Mouse (Mus musculus) forebrain, embryonic 16.5 days (tissue): Measurements from ENCODE around the gene Ly6g5b. TPM values are rescaled to one million over a fixed set of nuclear protein-coding genes. Genes with fewer than 3 reads are reported as not detected.

Experiments
- ATAC-seq: fragments of 200-750 bp; cut with Nextera tagmentation; 2 replicates; pipeline ENCODE4 v1.8.0; 2017; ENCODE audit warnings: mild to moderate bottlenecking, moderate library complexity
- H3K27ac ChIP-seq: fragments of 300-500 bp; sonication (generic); 2 replicates; pipeline ENCODE4 v1.5.1; 2014; ENCODE audit warnings: low read length, control low read depth
- H3K27me3 ChIP-seq: fragments of 300-500 bp; sonication (generic); replicated peaks from 2 replicates; pipeline ENCODE4 v1.6.1; 2014; ENCODE audit warnings: low read length; ENCODE audit not compliant: control insufficient read depth, insufficient read depth
- H3K36me3 ChIP-seq: fragments of 300-500 bp; sonication (generic); 2 replicates; pipeline ENCODE4 v1.6.1; 2014; ENCODE audit not compliant: control insufficient read depth, insufficient read depth
- H3K4me1 ChIP-seq: fragments of 300-500 bp; sonication (generic); replicated peaks from 2 replicates; pipeline ENCODE4 v1.6.1; 2014; ENCODE audit warnings: low read length; ENCODE audit not compliant: control insufficient read depth, insufficient read depth
- H3K4me2 ChIP-seq: fragments of 300-500 bp; sonication (generic); 2 replicates; pipeline ENCODE4 v1.6.1; 2014; ENCODE audit warnings: mild to moderate bottlenecking, low read length, control low read depth
- H3K4me3 ChIP-seq: fragments of 300-500 bp; sonication (generic); replicated peaks from 2 replicates; pipeline ENCODE4 v1.5.1; 2014; ENCODE audit warnings: mild to moderate bottlenecking, low read length, control low read depth
- H3K9ac ChIP-seq: fragments of 300-500 bp; sonication (generic); replicated peaks from 2 replicates; pipeline ENCODE4 v1.6.1; 2014; ENCODE audit warnings: low read depth, low read length, control low read depth
- H3K9me3 ChIP-seq: fragments of 300-500 bp; sonication (generic); 2 replicates; pipeline ENCODE4 v1.6.1; 2016; ENCODE audit warnings: low read length; ENCODE audit not compliant: control insufficient read depth
- WGBS: fragments of 180-500 bp; shearing (Covaris S2); extraction: QIAGEN DNeasy Blood & Tissue Kit; methylation state at CpG from one replicate; pipeline ENCODE4 v1.1.7; 2014; 5-methylcytosine and 5-hydroxymethylcytosine counted together
- polyA plus RNA-seq: library from polyadenylated mRNA; unstranded; fragments of >200 nt; fragmentation: Nextera tagmentation; extraction: Ambion mirVana; gene quantifications from 2 replicates; pipeline ENCODE4 v1.2.1, GENCODE M21; 2015

Ly6g5b gene
- polyA plus RNA-seq, 1 experiment from 2014 or later: 1.3 TPM

GRCm38 (mm10) chr17:35064951-35065947, 50.0 kb downstream of the Ly6g5b start, which contains the start of gene Ly6g6c:
TSS of gene Ly6g6c (plus strand) at chr17:35065388.
- peak within 1 kb of the TSS; percentile 20 for H3K4me3 ChIP-seq
- H3K36me3 ChIP-seq: peaks cover 3% of the 10 kb centered on the region; the same call in 1 of the 2 replicates
- ATAC-seq: no peak
- H3K9me3 ChIP-seq: no peaks in the 10 kb centered on the region
- H3K27me3 ChIP-seq: peaks cover 19% of the 10 kb centered on the region
- 2% methylated on average over 48 of the region's 48 CpGs for WGBS
- no peak within 1 kb of the TSS for H3K27ac ChIP-seq
- H3K4me1 ChIP-seq: peaks cover 26% of the 10 kb centered on the region
- 0 out of 2 replicates have a peak within 1 kb of the TSS, but pooled peaks have one; percentile 14 for H3K9ac ChIP-seq
- H3K4me2 ChIP-seq: peak within 1 kb of the TSS; percentile 37

GRCm38 (mm10) chr17:35064378-35064877, 50.8 kb downstream of the Ly6g5b start:
- peaks cover 3% of the 10 kb centered on the region; the same call in 1 of the 2 replicates for H3K36me3 ChIP-seq
- no peak overlapping the region for H3K4me3 ChIP-seq
- H3K9ac ChIP-seq: no peak overlapping the region
- H3K27ac ChIP-seq: no peak overlapping the region
- no peaks in the 10 kb centered on the region for H3K9me3 ChIP-seq
- WGBS: 37% methylated on average over 10 of the region's 10 CpGs
- peaks cover 31% of the 10 kb centered on the region for H3K4me1 ChIP-seq
- H3K27me3 ChIP-seq: peaks cover 19% of the 10 kb centered on the region
- no peak overlapping the region for H3K4me2 ChIP-seq
- ATAC-seq: no peak

Other genes starting within 250 kb of the Ly6g5b start
- 7.1 and 8.0 TPM in 2 replicates for gene Zbtb12, start 235.9 kb downstream of the Ly6g5b start, polyA plus RNA-seq
- 0.29 TPM in 1 of 2 replicates, not detected in the other for gene Gm20547, start 233.4 kb downstream of the Ly6g5b start, polyA plus RNA-seq
- 1.6 and 1.7 TPM in 2 replicates for gene C2, start 217.2 kb downstream of the Ly6g5b start, polyA plus RNA-seq
- gene Ehmt2, start 217.0 kb downstream of the Ly6g5b start, polyA plus RNA-seq: 107 and 121 TPM in 2 replicates
- 0.09 TPM in 1 of 2 replicates, not detected in the other for gene Slc44a4, start 201.0 kb downstream of the Ly6g5b start, polyA plus RNA-seq
- 31.8 and 36.8 TPM in 2 replicates for gene Neu1, start 184.2 kb downstream of the Ly6g5b start, polyA plus RNA-seq
- gene Hspa1b, start 156.2 kb downstream of the Ly6g5b start, polyA plus RNA-seq: 0.14 TPM in 1 of 2 replicates, not detected in the other
- gene Gm20481, start 145.5 kb downstream of the Ly6g5b start, polyA plus RNA-seq: not detected in 2 replicates
- 3.3 and 5.2 TPM in 2 replicates for gene Hspa1a, start 143.3 kb downstream of the Ly6g5b start, polyA plus RNA-seq
- 1.5 and 1.7 TPM in 2 replicates for gene Hspa1l, start 142.7 kb downstream of the Ly6g5b start, polyA plus RNA-seq
- gene Lsm2, start 133.6 kb downstream of the Ly6g5b start, polyA plus RNA-seq: 119 and 121 TPM in 2 replicates
- gene Vars, start 114.4 kb downstream of the Ly6g5b start, polyA plus RNA-seq: 81.7 and 85.2 TPM in 2 replicates
- 0.12 and 0.14 TPM in 2 replicates for gene Vwa7, start 98.8 kb downstream of the Ly6g5b start, polyA plus RNA-seq
- gene Sapcd1, start 87.4 kb downstream of the Ly6g5b start, polyA plus RNA-seq: 2.2 and 2.7 TPM in 2 replicates
- 3.1 and 3.4 TPM in 2 replicates for gene Msh5, start 68.7 kb downstream of the Ly6g5b start, polyA plus RNA-seq
- gene Clic1, start 65.5 kb downstream of the Ly6g5b start, polyA plus RNA-seq: 79.3 and 85.5 TPM in 2 replicates
- 484 and 489 TPM in 2 replicates for gene Ddah2, start 56.4 kb downstream of the Ly6g5b start, polyA plus RNA-seq
- not detected in 2 replicates for gene Ly6g6c, start 50.0 kb downstream of the Ly6g5b start, polyA plus RNA-seq
- 0.24 TPM in 1 of 2 replicates, not detected in the other for gene Mpig6b, start 49.2 kb downstream of the Ly6g5b start, polyA plus RNA-seq
- 11.8 and 12.3 TPM in 2 replicates for gene Ly6g6e, start 38.5 kb downstream of the Ly6g5b start, polyA plus RNA-seq
- 1.2 and 1.6 TPM in 2 replicates for gene Ly6g6d, start 37.4 kb downstream of the Ly6g5b start, polyA plus RNA-seq
- gene Ly6g6f, start 29.8 kb downstream of the Ly6g5b start, polyA plus RNA-seq: not detected in 2 replicates
- gene Abhd16a, start 26.2 kb downstream of the Ly6g5b start, polyA plus RNA-seq: 93.1 and 109 TPM in 2 replicates
- not detected in 2 replicates for gene Ly6g5c, start 7.1 kb downstream of the Ly6g5b start, polyA plus RNA-seq
- 29.6 and 29.8 TPM in 2 replicates for gene Gpank1, start 6.0 kb upstream of the Ly6g5b start, polyA plus RNA-seq
- 308 and 320 TPM in 2 replicates for gene Csnk2b, start 6.6 kb upstream of the Ly6g5b start, polyA plus RNA-seq
- gene D17H6S53E, start 10.9 kb upstream of the Ly6g5b start, polyA plus RNA-seq: 6.1 and 8.6 TPM in 2 replicates
- gene Apom, start 16.6 kb upstream of the Ly6g5b start, polyA plus RNA-seq: 0.56 TPM in 1 of 2 replicates, not detected in the other
- 85.4 and 86.7 TPM in 2 replicates for gene Bag6, start 19.8 kb upstream of the Ly6g5b start, polyA plus RNA-seq
- gene Prrc2a, start 49.5 kb upstream of the Ly6g5b start, polyA plus RNA-seq: 156 and 195 TPM in 2 replicates
- 5.9 and 8.0 TPM in 2 replicates for gene Aif1, start 60.6 kb upstream of the Ly6g5b start, polyA plus RNA-seq
- gene Lst1, start 73.0 kb upstream of the Ly6g5b start, polyA plus RNA-seq: 4.5 and 4.9 TPM in 2 replicates
- 0.24 TPM in 1 of 2 replicates, not detected in the other for gene Ltb, start 79.0 kb upstream of the Ly6g5b start, polyA plus RNA-seq
- not detected in 2 replicates for gene Tnf, start 86.6 kb upstream of the Ly6g5b start, polyA plus RNA-seq
- 0.24 and 0.35 TPM in 2 replicates for gene Lta, start 89.9 kb upstream of the Ly6g5b start, polyA plus RNA-seq
- 0.62 TPM in 1 of 2 replicates, not detected in the other for gene Gm16181, start 105.4 kb upstream of the Ly6g5b start, polyA plus RNA-seq
- gene Atp6v1g2, start 118.2 kb upstream of the Ly6g5b start, polyA plus RNA-seq: 46.2 and 64.8 TPM in 2 replicates
- 9.5 and 10.7 TPM in 2 replicates for gene Nfkbil1, start 120.4 kb upstream of the Ly6g5b start, polyA plus RNA-seq
- gene Ddx39b, start 126.3 kb upstream of the Ly6g5b start, polyA plus RNA-seq: 466 and 471 TPM in 2 replicates
- gene H2-D1, start 147.3 kb upstream of the Ly6g5b start, polyA plus RNA-seq: 48.1 and 65.7 TPM in 2 replicates
- 0.43 and 0.47 TPM in 2 replicates for gene H2-Q1, start 205.0 kb upstream of the Ly6g5b start, polyA plus RNA-seq
- 1.4 and 3.3 TPM in 2 replicates for gene H2-Q2, start 226.8 kb upstream of the Ly6g5b start, polyA plus RNA-seq